Mouse (Mus musculus) heart, postnatal 0 days (tissue): ENCODE measurements around the gene Slc15a4. TPM values are rescaled to one million over a fixed set of nuclear protein-coding genes. Genes with fewer than 3 reads are reported as not detected.

Experiments
- ATAC-seq: fragments of 200-750 bp; cut with Nextera tagmentation; 2 replicates; pipeline ENCODE4 v1.8.0; 2017; ENCODE audit warnings: low read depth, moderate number of reproducible peaks, moderate library complexity; ENCODE audit not compliant: insufficient read depth
- DNase-seq: peaks from one replicate; pipeline ENCODE4 v3.0.0-alpha.2; 2016; ENCODE audit warnings: low spot score
- H3K27ac ChIP-seq: fragments of 300-500 bp; sonication (generic); 2 replicates; pipeline ENCODE4 v1.5.1; 2014; ENCODE audit warnings: low read depth, mild to moderate bottlenecking
- H3K27me3 ChIP-seq: fragments of 300-500 bp; sonication (generic); 2 replicates; pipeline ENCODE4 v1.6.1; 2014; ENCODE audit warnings: low read length, mixed read lengths; ENCODE audit not compliant: control insufficient read depth, insufficient read depth
- H3K36me3 ChIP-seq: fragments of 300-500 bp; sonication (generic); replicated peaks from 2 replicates; pipeline ENCODE4 v1.6.1; 2014; ENCODE audit warnings: low read length, mixed read lengths; ENCODE audit not compliant: control insufficient read depth, insufficient read depth
- H3K4me1 ChIP-seq: fragments of 300-500 bp; sonication (generic); 2 replicates; pipeline ENCODE4 v1.6.1; 2014; ENCODE audit warnings: antibody characterized with exemption; ENCODE audit not compliant: control insufficient read depth, insufficient read depth
- H3K4me2 ChIP-seq: fragments of 300-500 bp; sonication (generic); 2 replicates; pipeline ENCODE4 v1.6.1; 2014; ENCODE audit warnings: low read depth, mild to moderate bottlenecking, low read length, moderate library complexity
- H3K4me3 ChIP-seq: fragments of 300-500 bp; sonication (generic); 2 replicates; pipeline ENCODE4 v1.5.1; 2014; ENCODE audit warnings: low read depth, low read length
- H3K9ac ChIP-seq: fragments of 300-500 bp; sonication (generic); replicated peaks from 2 replicates; pipeline ENCODE4 v1.6.1; 2014; ENCODE audit warnings: low read depth, low read length, mixed read lengths
- H3K9me3 ChIP-seq: fragments of 300-500 bp; sonication (generic); replicated peaks from 2 replicates; pipeline ENCODE4 v1.6.1; 2016; ENCODE audit warnings: low read length; ENCODE audit not compliant: control insufficient read depth
- CTCF ChIP-seq: IDR thresholded peaks from 2 replicates; pipeline ENCODE4 v1.5.1; 2016; ENCODE audit warnings: antibody characterized with exemption, control low read depth, low read depth
- EP300 ChIP-seq: IDR thresholded peaks from 2 replicates; pipeline ENCODE4 v1.6.1; 2016; ENCODE audit warnings: antibody characterized with exemption, low read depth
- WGBS: fragments of 180-500 bp; shearing (Covaris S2); extraction: QIAGEN DNeasy Blood & Tissue Kit; methylation state at CpG from one replicate; pipeline ENCODE4 v1.1.7; 2014; 5-methylcytosine and 5-hydroxymethylcytosine counted together
- polyA plus RNA-seq: library from polyadenylated mRNA; unstranded; fragments of >200 nt; fragmentation: Nextera tagmentation; extraction: Ambion mirVana; gene quantifications from 2 replicates; pipeline ENCODE4 v1.2.1, GENCODE M21; 2015
- total RNA-seq: library from RNA; depleted of rRNA; stranded (reverse); fragments of >200 nt; gene quantifications from 2 replicates; pipeline ENCODE4 v1.2.3, GENCODE M21; 2014; ENCODE audit warnings: low replicate concordance

Gene Slc15a4
- total and polyA plus RNA-seq, 2 experiments from 2014 or later: 8.7 to 31.1 TPM

DNA sequence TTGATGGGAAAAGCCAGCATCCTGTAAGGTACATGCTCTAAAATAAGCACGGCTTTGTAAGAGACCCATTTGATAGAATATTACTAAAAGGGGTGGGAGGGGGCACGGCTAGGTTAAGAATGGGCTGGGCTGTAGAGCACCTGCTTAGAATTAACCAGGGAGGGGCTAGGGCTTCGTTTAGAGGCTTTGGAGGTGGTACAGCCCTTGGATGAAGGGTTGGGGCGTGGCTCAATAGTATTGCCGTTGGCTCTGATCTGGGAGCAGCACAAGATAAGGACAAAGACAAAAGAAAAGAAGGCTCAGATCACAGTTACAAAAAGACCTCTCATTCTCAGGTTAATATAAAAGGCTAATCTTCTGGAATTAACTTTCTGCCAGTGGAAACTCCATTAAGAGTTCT lies 27.6 kb upstream of the Slc15a4 start:
- no peaks in the 10 kb centered on the region for H3K4me1 ChIP-seq
- no peaks in the 10 kb centered on the region for H3K27me3 ChIP-seq
- H3K4me2 ChIP-seq: no peak overlapping the region
- H3K36me3 ChIP-seq: no peaks in the 10 kb centered on the region
- 0 out of 2 replicates have a peak, but pooled peaks cover 5% of the 10 kb centered on the region for H3K9me3 ChIP-seq
- H3K27ac ChIP-seq: no peak overlapping the region
- no peak for TF ChIP-seq EP300
- TF ChIP-seq CTCF: no peak
- DNase-seq (no peak), ATAC-seq (no peak)
- no peak overlapping the region for H3K4me3 ChIP-seq
- H3K9ac ChIP-seq: no peak overlapping the region
- 56% methylated on average over 5 of the region's 5 CpGs for WGBS

DNA sequence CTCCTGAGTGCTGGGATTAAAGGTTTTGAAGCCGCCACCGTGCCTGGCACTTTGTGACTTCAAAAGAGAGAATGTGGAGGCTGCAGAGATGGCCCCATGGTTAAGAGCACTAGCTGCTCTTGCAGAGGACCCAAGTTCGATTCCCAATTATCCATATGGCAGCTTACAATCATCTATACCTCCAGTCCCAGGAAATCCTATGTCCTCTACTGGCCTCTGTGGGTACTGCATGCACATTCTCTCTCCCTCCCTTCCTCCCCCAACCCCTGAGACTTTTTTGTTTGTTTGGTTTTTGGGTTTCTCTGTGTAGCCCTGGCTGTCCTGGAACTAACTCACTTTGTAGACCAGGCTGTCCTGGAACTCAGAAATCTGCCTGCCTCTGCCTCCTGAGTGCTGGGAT lies 26.6 kb upstream of the Slc15a4 start:
- DNase-seq: no peak
- H3K36me3 ChIP-seq: no peaks in the 10 kb centered on the region
- no peaks in the 10 kb centered on the region for H3K4me1 ChIP-seq
- no peak for TF ChIP-seq CTCF
- no peak for TF ChIP-seq EP300
- H3K4me2 ChIP-seq: no peak overlapping the region
- 81% methylated on average over 3 of the region's 3 CpGs for WGBS
- no peaks in the 10 kb centered on the region for H3K27me3 ChIP-seq
- H3K9ac ChIP-seq: no peak overlapping the region
- no peak overlapping the region for H3K4me3 ChIP-seq
- H3K27ac ChIP-seq: no peak overlapping the region
- no peak for ATAC-seq
- 0 out of 2 replicates have a peak, but pooled peaks cover 5% of the 10 kb centered on the region for H3K9me3 ChIP-seq

DNA sequence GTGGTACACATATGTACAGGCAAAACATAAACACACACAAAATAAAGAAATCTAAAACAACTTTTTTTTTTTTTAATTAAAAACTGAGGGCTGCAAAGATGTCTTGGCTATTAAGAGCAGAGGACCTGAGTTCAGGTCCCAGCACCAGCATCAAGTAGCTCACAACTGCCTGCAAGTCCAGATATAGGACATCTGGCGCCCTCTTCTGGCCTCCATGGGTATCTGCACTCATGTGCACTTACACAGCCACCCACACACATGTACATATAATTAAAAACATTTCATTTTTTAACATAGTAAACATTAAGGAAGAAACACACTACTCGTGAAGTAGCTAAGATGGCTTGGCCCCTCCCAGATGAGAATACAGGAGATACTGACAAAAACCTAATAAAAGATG lies 25.6 kb upstream of the Slc15a4 start:
- no peaks in the 10 kb centered on the region for H3K36me3 ChIP-seq
- H3K27ac ChIP-seq: no peak overlapping the region
- no peaks in the 10 kb centered on the region for H3K27me3 ChIP-seq
- WGBS: 63% methylated on average over 2 of the region's 2 CpGs
- H3K9me3 ChIP-seq: 0 out of 2 replicates have a peak, but pooled peaks cover 5% of the 10 kb centered on the region
- ATAC-seq (no peak), DNase-seq (no peak)
- H3K9ac ChIP-seq: no peak overlapping the region
- TF ChIP-seq EP300 (no peak), CTCF (no peak)
- no peaks in the 10 kb centered on the region for H3K4me1 ChIP-seq
- no peak overlapping the region for H3K4me2 ChIP-seq
- H3K4me3 ChIP-seq: no peak overlapping the region

DNA sequence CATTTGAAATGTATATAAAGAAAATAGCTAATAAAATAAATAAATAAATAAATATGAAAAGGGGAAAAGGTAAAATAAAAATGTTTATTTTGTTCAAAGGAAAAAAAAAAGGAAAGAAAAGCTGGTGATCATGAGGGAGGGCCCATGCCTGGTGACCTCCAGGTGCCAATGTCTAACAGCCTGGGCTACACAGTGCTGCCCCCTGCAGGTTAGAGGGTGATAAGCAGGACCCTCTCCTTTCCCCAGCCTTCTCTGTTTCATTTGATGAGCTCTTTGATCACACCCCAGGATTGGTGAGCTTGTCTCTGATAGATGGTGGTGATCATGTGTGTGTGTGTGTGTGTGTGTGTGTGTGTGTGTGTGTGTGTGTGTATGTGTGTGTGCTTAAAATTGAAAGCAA lies 16.4 kb upstream of the Slc15a4 start:
- ATAC-seq: no peak
- H3K27ac ChIP-seq: no peak overlapping the region
- no peak for DNase-seq
- H3K9me3 ChIP-seq: peaks cover 7% of the 10 kb centered on the region; the same call in 1 of the 2 replicates
- H3K9ac ChIP-seq: no peak overlapping the region
- H3K4me1 ChIP-seq: no peaks in the 10 kb centered on the region
- H3K36me3 ChIP-seq: no peaks in the 10 kb centered on the region
- no peak overlapping the region for H3K4me2 ChIP-seq
- TF ChIP-seq EP300: no peak
- TF ChIP-seq CTCF: no peak
- no peaks in the 10 kb centered on the region for H3K27me3 ChIP-seq
- H3K4me3 ChIP-seq: no peak overlapping the region

DNA sequence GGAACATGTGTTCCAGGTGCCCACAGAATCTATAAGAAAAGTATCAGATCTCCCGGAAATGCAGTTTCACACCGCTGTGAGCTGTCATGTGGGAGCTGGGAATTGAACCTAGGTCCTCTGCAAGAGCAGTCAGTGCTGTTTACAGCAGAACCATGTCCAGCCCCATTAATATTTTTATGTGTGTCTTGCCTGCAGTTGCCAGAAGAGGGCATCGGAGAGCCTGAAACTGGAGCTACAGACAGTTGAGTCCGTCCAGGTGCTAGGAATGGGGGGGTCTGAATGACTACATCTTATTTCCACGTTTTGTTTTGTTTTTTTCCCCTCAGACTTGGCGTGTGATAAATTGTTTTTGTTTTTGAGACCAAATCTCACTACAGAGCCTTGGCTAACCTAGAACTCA lies 15.3 kb upstream of the Slc15a4 start:
- no peak overlapping the region for H3K27ac ChIP-seq
- no peaks in the 10 kb centered on the region for H3K4me1 ChIP-seq
- H3K9me3 ChIP-seq: peaks cover 11% of the 10 kb centered on the region
- no peak for DNase-seq
- no peak for TF ChIP-seq EP300
- TF ChIP-seq CTCF: no peak
- no peak for ATAC-seq
- H3K4me2 ChIP-seq: no peak overlapping the region
- H3K9ac ChIP-seq: no peak overlapping the region
- no peak overlapping the region for H3K4me3 ChIP-seq
- H3K36me3 ChIP-seq: no peaks in the 10 kb centered on the region
- no peaks in the 10 kb centered on the region for H3K27me3 ChIP-seq
- 64% methylated on average over 6 of the region's 6 CpGs for WGBS

DNA sequence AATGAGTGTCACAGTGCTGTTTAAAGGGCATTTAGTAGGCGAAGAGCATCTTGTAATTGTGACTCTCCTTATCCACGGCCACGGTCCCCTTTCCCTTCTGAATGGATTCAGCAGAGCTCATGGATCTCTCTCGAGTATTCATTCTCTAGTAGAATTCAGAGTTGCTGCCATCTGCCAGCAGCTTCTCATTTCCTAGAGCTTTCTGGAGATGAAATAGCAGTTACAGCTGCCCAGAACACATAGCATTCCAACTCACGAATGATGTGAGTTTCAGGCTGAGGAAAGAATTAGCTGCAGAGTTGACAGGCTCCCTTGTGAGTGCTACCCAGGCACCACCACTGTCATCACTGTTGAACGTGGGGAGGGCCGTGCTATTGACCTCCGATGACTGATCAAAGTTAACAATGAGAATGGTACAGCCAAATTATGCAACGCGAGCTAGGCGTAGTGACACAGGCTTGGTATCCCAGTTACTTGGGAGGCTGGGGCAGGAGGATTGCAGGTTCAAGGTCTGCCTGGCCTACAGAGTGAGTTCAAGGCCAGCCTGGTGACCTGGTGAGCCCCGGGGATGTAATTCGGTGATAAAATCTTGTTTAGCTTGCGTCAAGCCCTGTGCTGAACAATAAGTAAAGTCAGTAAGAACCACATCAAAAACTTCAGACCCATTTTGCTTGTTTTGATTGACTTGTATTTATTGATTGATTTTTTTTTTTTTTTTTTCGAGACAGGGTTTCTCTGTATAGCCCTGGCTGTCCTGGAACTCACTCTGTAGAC lies 8.7 kb upstream of the Slc15a4 start:
- Histone ChIP-seq H3K4me1 (no peaks in the 10 kb centered on the region), H3K4me2 (no peak overlapping the region), H3K36me3 (no peaks in the 10 kb centered on the region), H3K27ac (no peak overlapping the region), H3K27me3 (no peaks in the 10 kb centered on the region), H3K9ac (no peak overlapping the region), H3K4me3 (no peak overlapping the region), H3K9me3 (peaks cover 30% of the 10 kb centered on the region)
- no peak for TF ChIP-seq CTCF
- TF ChIP-seq EP300: no peak
- no peak for ATAC-seq
- DNase-seq: no peak
- 83% methylated on average over 15 of the region's 15 CpGs for WGBS
